Mouse (Mus musculus) embryonic facial prominence, embryonic 11.5 days (tissue): ENCODE measurements around the gene Zbtb48. TPM values are rescaled to one million over a fixed set of nuclear protein-coding genes. Genes with fewer than 3 reads are reported as not detected.

Experiments used
- ATAC-seq: fragments of 200-750 bp; cut with Nextera tagmentation; replicated peaks from 2 replicates; pipeline ENCODE4 v1.8.0; 2017; ENCODE audit warnings: low read depth; ENCODE audit not compliant: insufficient number of reproducible peaks, low FRiP score, low TSS enrichment
- DNase-seq: peaks from one replicate; pipeline ENCODE4 v3.0.0-alpha.2; 2015; ENCODE audit warnings: low spot score
- H3K27ac ChIP-seq: fragments of 300-500 bp; sonication (generic); replicated peaks from 2 replicates; pipeline ENCODE4 v1.5.1; 2014; ENCODE audit warnings: mild to moderate bottlenecking, low read depth, low read length, control low read depth
- H3K27me3 ChIP-seq: fragments of 300-500 bp; sonication (generic); 2 replicates; pipeline ENCODE4 v1.6.1; 2014; ENCODE audit warnings: mild to moderate bottlenecking, low read length, moderate library complexity, mixed read lengths; ENCODE audit not compliant: control insufficient read depth, insufficient read depth
- H3K36me3 ChIP-seq: fragments of 300-500 bp; sonication (generic); replicated peaks from 2 replicates; pipeline ENCODE4 v1.6.1; 2014; ENCODE audit warnings: low read depth, mild to moderate bottlenecking, low read length, moderate library complexity, mixed read lengths; ENCODE audit not compliant: control insufficient read depth, insufficient read depth
- H3K4me1 ChIP-seq: fragments of 300-500 bp; sonication (generic); 2 replicates; pipeline ENCODE4 v1.6.1; 2014; ENCODE audit warnings: low read length, mixed read lengths; ENCODE audit not compliant: control insufficient read depth, insufficient read depth
- H3K4me2 ChIP-seq: fragments of 300-500 bp; sonication (generic); 2 replicates; pipeline ENCODE4 v1.6.1; 2014; ENCODE audit warnings: low read depth, mild to moderate bottlenecking, control low read depth, low read length, moderate library complexity
- H3K4me3 ChIP-seq: fragments of 300-500 bp; sonication (generic); 2 replicates; pipeline ENCODE4 v1.5.1; 2014; ENCODE audit warnings: low read depth, low read length, control low read depth
- H3K9ac ChIP-seq: fragments of 300-500 bp; sonication (generic); replicated peaks from 2 replicates; pipeline ENCODE4 v1.6.1; 2014; ENCODE audit warnings: mild to moderate bottlenecking, control low read depth, low read length
- H3K9me3 ChIP-seq: fragments of 300-500 bp; sonication (generic); replicated peaks from 2 replicates; pipeline ENCODE4 v1.6.1; 2016; ENCODE audit warnings: mild to moderate bottlenecking, low read length, inconsistent platforms, mixed read lengths; ENCODE audit not compliant: control insufficient read depth
- WGBS: fragments of 180-500 bp; shearing (Covaris S2); extraction: QIAGEN DNeasy Blood & Tissue Kit; methylation state at CpG from one replicate; pipeline ENCODE4 v1.1.7; 2014; 5-methylcytosine and 5-hydroxymethylcytosine counted together
- polyA plus RNA-seq: library from polyadenylated mRNA; unstranded; fragments of >200 nt; fragmentation: Nextera tagmentation; extraction: Ambion mirVana; gene quantifications from 2 replicates; pipeline ENCODE4 v1.2.1, GENCODE M21; 2014

Gene Zbtb48
- polyA plus RNA-seq, 1 experiment from 2014 or later = 21.5 TPM

GRCm38 (mm10) chr4:152006812-152007211 lies 20.7 kb downstream of the Zbtb48 start:
- 17% methylated on average over 3 of the region's 3 CpGs for WGBS
- no peak overlapping the region for H3K27ac ChIP-seq
- no peak overlapping the region for H3K9ac ChIP-seq
- H3K27me3 ChIP-seq = no peaks in the 10 kb centered on the region; the same call in 1 of the 2 replicates
- H3K4me2 ChIP-seq = no peak overlapping the region
- DNase-seq (no peak), ATAC-seq (no peak)
- no peaks in the 10 kb centered on the region for H3K9me3 ChIP-seq
- peaks cover 4% of the 10 kb centered on the region for H3K4me1 ChIP-seq
- no peak overlapping the region for H3K4me3 ChIP-seq
- no peaks in the 10 kb centered on the region for H3K36me3 ChIP-seq

- H3K36me3 ChIP-seq = no peaks in the 10 kb centered on the region
- WGBS = 78% methylated on average over 6 of the region's 6 CpGs
- no peak overlapping the region for H3K27ac ChIP-seq
- no peak overlapping the region for H3K4me2 ChIP-seq
- H3K4me3 ChIP-seq = no peak overlapping the region
- H3K4me1 ChIP-seq = peaks cover 4% of the 10 kb centered on the region
- ATAC-seq (no peak), DNase-seq (no peak)
- no peaks in the 10 kb centered on the region; the same call in 1 of the 2 replicates for H3K27me3 ChIP-seq
- H3K9me3 ChIP-seq = no peaks in the 10 kb centered on the region
- no peak overlapping the region for H3K9ac ChIP-seq
These were observed 21.3 kb downstream of the Zbtb48 start for GRCm38 (mm10) chr4:152006137-152006536.

- no peak for DNase-seq
These were observed 25.4 kb downstream of the Zbtb48 start for GRCm38 (mm10) chr4:152002063-152002462.

GRCm38 (mm10) chr4:152001335-152001734 lies 26.1 kb downstream of the Zbtb48 start:
- DNase-seq (no peak), ATAC-seq (no peak)
- 69% methylated on average over 4 of the region's 4 CpGs for WGBS
- H3K9ac ChIP-seq = no peak overlapping the region
- no peak overlapping the region for H3K4me3 ChIP-seq
- no peak overlapping the region for H3K4me2 ChIP-seq
- no peaks in the 10 kb centered on the region for H3K27me3 ChIP-seq
- no peaks in the 10 kb centered on the region for H3K9me3 ChIP-seq
- H3K4me1 ChIP-seq = no peaks in the 10 kb centered on the region
- H3K36me3 ChIP-seq = no peaks in the 10 kb centered on the region
- no peak overlapping the region for H3K27ac ChIP-seq

More at GRCm38 (mm10) chr4:152002063-152002462, 25.4 kb downstream of the Zbtb48 start:
- H3K4me3 ChIP-seq = no peak overlapping the region
- H3K27ac ChIP-seq = no peak overlapping the region
- H3K27me3 ChIP-seq = no peaks in the 10 kb centered on the region
- 91% methylated on average over 3 of the region's 3 CpGs for WGBS
- no peak for ATAC-seq
- H3K36me3 ChIP-seq = no peaks in the 10 kb centered on the region
- no peaks in the 10 kb centered on the region for H3K4me1 ChIP-seq
- H3K9me3 ChIP-seq = no peaks in the 10 kb centered on the region
- no peak overlapping the region for H3K4me2 ChIP-seq
- no peak overlapping the region for H3K9ac ChIP-seq

GRCm38 (mm10) chr4:152000906-152001305 lies 26.6 kb downstream of the Zbtb48 start:
- no peak overlapping the region for H3K9ac ChIP-seq
- no peak overlapping the region for H3K4me3 ChIP-seq
- no peak overlapping the region for H3K27ac ChIP-seq
- WGBS = 47% methylated on average over 4 of the region's 4 CpGs
- DNase-seq = no peak
- ATAC-seq = no peak
- no peaks in the 10 kb centered on the region for H3K4me1 ChIP-seq
- H3K36me3 ChIP-seq = no peaks in the 10 kb centered on the region
- no peaks in the 10 kb centered on the region for H3K9me3 ChIP-seq
- no peaks in the 10 kb centered on the region for H3K27me3 ChIP-seq
- H3K4me2 ChIP-seq = no peak overlapping the region

GRCm38 (mm10) chr4:151999481-151999880 lies 28.0 kb downstream of the Zbtb48 start:
- H3K9ac ChIP-seq = no peak overlapping the region
- DNase-seq = no peak
- H3K36me3 ChIP-seq = no peaks in the 10 kb centered on the region
- no peaks in the 10 kb centered on the region for H3K27me3 ChIP-seq
- no peak overlapping the region for H3K4me2 ChIP-seq
- H3K27ac ChIP-seq = no peak overlapping the region
- no peak for ATAC-seq
- H3K9me3 ChIP-seq = no peaks in the 10 kb centered on the region
- no peak overlapping the region for H3K4me3 ChIP-seq
- WGBS = 39% methylated on average over 3 of the region's 3 CpGs
- H3K4me1 ChIP-seq = peaks cover under 1% of the 10 kb centered on the region; the same call in 1 of the 2 replicates

GRCm38 (mm10) chr4:151997701-151998100 lies 29.8 kb downstream of the Zbtb48 start:
- H3K9ac ChIP-seq = no peak overlapping the region
- no peaks in the 10 kb centered on the region for H3K9me3 ChIP-seq
- 67% methylated on average over 3 of the region's 3 CpGs for WGBS
- peaks cover 4% of the 10 kb centered on the region for H3K4me1 ChIP-seq
- 0 out of 2 replicates have a peak overlapping the region, but pooled peaks have one; percentile 5 for H3K4me3 ChIP-seq
- no peaks in the 10 kb centered on the region for H3K27me3 ChIP-seq
- no peak overlapping the region for H3K4me2 ChIP-seq
- ATAC-seq (no peak), DNase-seq (no peak)
- no peak overlapping the region for H3K27ac ChIP-seq
- H3K36me3 ChIP-seq = no peaks in the 10 kb centered on the region; the same call in 1 of the 2 replicates

- peaks cover 5% of the 10 kb centered on the region for H3K36me3 ChIP-seq
- no peaks in the 10 kb centered on the region for H3K27me3 ChIP-seq
- peak overlapping the region; percentile 100 for H3K4me3 ChIP-seq
- H3K9me3 ChIP-seq = no peaks in the 10 kb centered on the region
- ATAC-seq (no peak), DNase-seq (no peak)
- H3K4me1 ChIP-seq = peaks cover 4% of the 10 kb centered on the region
- 7% methylated on average over 13 of the region's 13 CpGs for WGBS
- peak overlapping the region; percentile 76 for H3K9ac ChIP-seq
- H3K27ac ChIP-seq = peak overlapping the region; percentile 72
- H3K4me2 ChIP-seq = peak overlapping the region; percentile 68
These were observed 30.6 kb downstream of the Zbtb48 start for GRCm38 (mm10) chr4:151996951-151997222.
